Mouse (Mus musculus) lung, embryonic 16.5 days (tissue): Measurements from ENCODE around the gene B3gnt6. TPM values are rescaled to one million over a fixed set of nuclear protein-coding genes. Genes with fewer than 3 reads are reported as not detected.
"Not testable (repeated sequence)": the region's sequence is repeated elsewhere in the genome, so short reads cannot be mapped to it uniquely, and the experiment has no call there.

Source experiments
- ATAC-seq: fragments of 200-750 bp; cut with Nextera tagmentation; 2 replicates; pipeline ENCODE4 v1.8.0; 2017; ENCODE audit warnings: low read depth, mild to moderate bottlenecking, moderate library complexity
- H3K27ac ChIP-seq: fragments of 300-500 bp; sonication (generic); 2 replicates; pipeline ENCODE4 v1.5.1; 2014; ENCODE audit warnings: mild to moderate bottlenecking, control low read depth, low read length
- H3K27me3 ChIP-seq: fragments of 300-500 bp; sonication (generic); 2 replicates; pipeline ENCODE4 v1.6.1; 2014; ENCODE audit warnings: low read depth, low read length, mixed read lengths; ENCODE audit not compliant: control insufficient read depth, insufficient read depth
- H3K36me3 ChIP-seq: fragments of 300-500 bp; sonication (generic); 2 replicates; pipeline ENCODE4 v1.6.1; 2014; ENCODE audit warnings: low read length; ENCODE audit not compliant: control insufficient read depth, insufficient read depth
- H3K4me1 ChIP-seq: fragments of 300-500 bp; sonication (generic); replicated peaks from 2 replicates; pipeline ENCODE4 v1.6.1; 2014; ENCODE audit warnings: low read length, mixed read lengths; ENCODE audit not compliant: control insufficient read depth, insufficient read depth
- H3K4me2 ChIP-seq: fragments of 300-500 bp; sonication (generic); 2 replicates; pipeline ENCODE4 v1.6.1; 2014; ENCODE audit warnings: low read depth, low read length, control low read depth
- H3K4me3 ChIP-seq: fragments of 300-500 bp; sonication (generic); 2 replicates; pipeline ENCODE4 v1.5.1; 2014; ENCODE audit warnings: mild to moderate bottlenecking, low read length, control low read depth
- H3K9ac ChIP-seq: fragments of 300-500 bp; sonication (generic); 2 replicates; pipeline ENCODE4 v1.6.1; 2014; ENCODE audit warnings: low read length, control low read depth
- H3K9me3 ChIP-seq: fragments of 300-500 bp; sonication (generic); 2 replicates; pipeline ENCODE4 v1.6.1; 2016; ENCODE audit warnings: low read length; ENCODE audit not compliant: control insufficient read depth
- WGBS: fragments of 180-500 bp; shearing (Covaris S2); extraction: QIAGEN DNeasy Blood & Tissue Kit; methylation state at CpG from one replicate; pipeline ENCODE4 v1.1.7; 2014; 5-methylcytosine and 5-hydroxymethylcytosine counted together
- polyA plus RNA-seq: library from polyadenylated mRNA; unstranded; fragments of >200 nt; fragmentation: Nextera tagmentation; extraction: Ambion mirVana; gene quantifications from 2 replicates; pipeline ENCODE4 v1.2.1, GENCODE M21; 2015

B3gnt6 gene
- polyA plus RNA-seq, 1 experiment from 2014 or later: 0.13 TPM

- H3K4me1 ChIP-seq: peaks cover 13% of the 10 kb centered on the region
- H3K4me3 ChIP-seq: peak overlapping the region; percentile 47
- WGBS: 4% methylated on average over 36 of the region's 36 CpGs
- H3K4me2 ChIP-seq: peak overlapping the region; percentile 71
- H3K9ac ChIP-seq: peak overlapping the region; percentile 39; the same call in 1 of the 2 replicates
- peaks cover 43% of the 10 kb centered on the region for H3K27me3 ChIP-seq
- ATAC-seq: peak; percentile 13; the same call in 1 of the 2 replicates
- H3K27ac ChIP-seq: no peak overlapping the region
- no peaks in the 10 kb centered on the region for H3K36me3 ChIP-seq
- H3K9me3 ChIP-seq: no peaks in the 10 kb centered on the region
Measured at GRCm38 (mm10) chr7:98193515-98194025, 5.7 kb downstream of the B3gnt6 start.

- Histone ChIP-seq H3K9me3 (no peaks in the 10 kb centered on the region), H3K4me2 (no peak overlapping the region), H3K27ac (no peak overlapping the region), H3K9ac (no peak overlapping the region), H3K27me3 (peaks cover 43% of the 10 kb centered on the region), H3K4me1 (peaks cover 14% of the 10 kb centered on the region), H3K36me3 (no peaks in the 10 kb centered on the region), H3K4me3 (no peak overlapping the region)
- no peak for ATAC-seq
- 53% methylated on average over 17 of the region's 17 CpGs for WGBS
Measured at GRCm38 (mm10) chr7:98191571-98192250, 7.6 kb downstream of the B3gnt6 start.

GRCm38 (mm10) chr7:98190578-98190977 is 8.7 kb downstream of the B3gnt6 start:
- 81% methylated on average over 1 of the region's 1 CpGs for WGBS
- Histone ChIP-seq H3K9me3 (no peaks in the 10 kb centered on the region), H3K4me3 (no peak overlapping the region), H3K9ac (no peak overlapping the region), H3K4me2 (no peak overlapping the region), H3K4me1 (peaks cover 15% of the 10 kb centered on the region), H3K27me3 (peaks cover 40% of the 10 kb centered on the region), H3K36me3 (no peaks in the 10 kb centered on the region), H3K27ac (no peak overlapping the region)
- no peak for ATAC-seq

- Histone ChIP-seq H3K27me3 (peaks cover 32% of the 10 kb centered on the region), H3K4me3 (no peak overlapping the region), H3K27ac (no peak overlapping the region), H3K36me3 (no peaks in the 10 kb centered on the region), H3K9me3 (no peaks in the 10 kb centered on the region), H3K9ac (no peak overlapping the region), H3K4me2 (no peak overlapping the region), H3K4me1 (peaks cover 15% of the 10 kb centered on the region)
- 11% methylated on average over 3 of the region's 3 CpGs for WGBS
- peak; percentile 42; the same call in 1 of the 2 replicates for ATAC-seq
Measured at GRCm38 (mm10) chr7:98189745-98190144, 9.5 kb downstream of the B3gnt6 start.

GRCm38 (mm10) chr7:98188680-98189079 is 10.6 kb downstream of the B3gnt6 start:
- peaks cover 8% of the 10 kb centered on the region for H3K4me1 ChIP-seq
- H3K27me3 ChIP-seq: peaks cover 21% of the 10 kb centered on the region
- no peaks in the 10 kb centered on the region for H3K9me3 ChIP-seq
- WGBS: 81% methylated on average over 2 of the region's 2 CpGs
- no peaks in the 10 kb centered on the region for H3K36me3 ChIP-seq
- no peak overlapping the region for H3K27ac ChIP-seq
- H3K4me3 ChIP-seq: no peak overlapping the region
- ATAC-seq: no peak
- H3K4me2 ChIP-seq: no peak overlapping the region
- no peak overlapping the region for H3K9ac ChIP-seq

GRCm38 (mm10) chr7:98188238-98188637 is 11.0 kb downstream of the B3gnt6 start:
- peaks cover 3% of the 10 kb centered on the region for H3K4me1 ChIP-seq

GRCm38 (mm10) chr7:98187332-98187731 is 11.9 kb downstream of the B3gnt6 start:
- H3K27me3 ChIP-seq, H3K9me3 ChIP-seq, H3K9ac ChIP-seq, H3K4me3 ChIP-seq, H3K27ac ChIP-seq, H3K36me3 ChIP-seq, H3K4me1 ChIP-seq, H3K4me2 ChIP-seq, ATAC-seq: not testable (repeated sequence)
- 83% methylated on average over 3 of the region's 3 CpGs for WGBS

More at GRCm38 (mm10) chr7:98188238-98188637, 11.0 kb downstream of the B3gnt6 start:
- no peak for ATAC-seq
- Histone ChIP-seq H3K4me3 (no peak overlapping the region), H3K27ac (no peak overlapping the region), H3K36me3 (no peaks in the 10 kb centered on the region), H3K4me2 (no peak overlapping the region), H3K9ac (no peak overlapping the region), H3K27me3 (peaks cover 17% of the 10 kb centered on the region), H3K9me3 (no peaks in the 10 kb centered on the region)
- WGBS: 89% methylated on average over 2 of the region's 2 CpGs

- no peak for ATAC-seq
- Histone ChIP-seq H3K36me3 (no peaks in the 10 kb centered on the region), H3K4me1 (0 out of 2 replicates have a peak, but pooled peaks cover 2% of the 10 kb centered on the region), H3K4me2 (no peak overlapping the region), H3K9ac (no peak overlapping the region), H3K4me3 (no peak overlapping the region), H3K27me3 (peaks cover 1% of the 10 kb centered on the region; the same call in 1 of the 2 replicates), H3K27ac (no peak overlapping the region), H3K9me3 (no peaks in the 10 kb centered on the region)
- 62% methylated on average over 8 of the region's 8 CpGs for WGBS
Measured at GRCm38 (mm10) chr7:98186637-98187036, 12.6 kb downstream of the B3gnt6 start.

GRCm38 (mm10) chr7:98185326-98185725 is 14.0 kb downstream of the B3gnt6 start:
- Histone ChIP-seq H3K9me3 (no peaks in the 10 kb centered on the region), H3K4me3 (no peak overlapping the region), H3K27me3 (no peaks in the 10 kb centered on the region), H3K36me3 (no peaks in the 10 kb centered on the region), H3K4me1 (0 out of 2 replicates have a peak, but pooled peaks cover 2% of the 10 kb centered on the region), H3K4me2 (no peak overlapping the region), H3K9ac (no peak overlapping the region), H3K27ac (no peak overlapping the region)
- WGBS: 74% methylated on average over 6 of the region's 6 CpGs
- no peak for ATAC-seq
